Mouse (Mus musculus) hematopoietic stem cell, adult 5-6 weeks (primary cell): ENCODE results near the gene Sgip1. TPM values are rescaled to one million over a fixed set of nuclear protein-coding genes. Genes with fewer than 3 reads are reported as not detected.

Experiments used
- ATAC-seq, 2 experiments: fragments of 125-278 bp in 1 of 2; replicated peaks in 1 of 2; 2 replicates each; pipeline ENCODE4 v1.8.0; 2016 to 2017; ENCODE audit warnings: inconsistent platforms in 2 of 2, mild to moderate bottlenecking in 2 of 2, moderate number of reproducible peaks in 2 of 2, low read depth in 1 of 2, moderate TSS enrichment in 1 of 2; ENCODE audit not compliant: low FRiP score in 2 of 2, poor library complexity in 2 of 2, severe bottlenecking in 2 of 2, insufficient read depth in 1 of 2, low TSS enrichment in 1 of 2
- total RNA-seq: library from RNA; stranded (forward); fragments of 172-1452, 232-1000 nt; gene quantifications from 2 replicates; pipeline ENCODE4 v1.2.3, GENCODE M21; 2017

Gene Sgip1
- total RNA-seq, 1 experiment from 2014 or later: 3.2 TPM

DNA sequence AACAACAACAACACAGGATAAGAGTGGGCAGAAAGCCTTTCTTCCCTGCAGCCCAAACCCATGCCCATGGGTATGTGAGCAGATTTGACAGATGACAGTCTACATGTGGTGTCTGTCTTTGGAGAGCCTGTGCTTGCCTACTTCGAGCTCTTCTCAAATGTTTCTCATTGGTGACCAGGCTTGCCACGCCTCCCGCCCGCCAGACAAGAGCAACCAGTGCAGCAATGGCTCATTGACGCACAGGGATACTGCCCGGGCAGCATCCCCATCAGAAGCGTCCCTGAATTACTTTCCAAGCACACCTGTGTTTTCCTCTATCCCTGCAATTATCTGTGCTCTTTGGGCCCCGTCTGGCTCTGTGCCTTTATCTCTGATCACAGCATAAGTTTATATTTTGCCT is 72.2 kb downstream of the Sgip1 start:
- ATAC-seq: no peak

- no peak for ATAC-seq
Observed at GRCm38 (mm10) chr4:102821786-102822185, 80.7 kb downstream of the Sgip1 start.

DNA sequence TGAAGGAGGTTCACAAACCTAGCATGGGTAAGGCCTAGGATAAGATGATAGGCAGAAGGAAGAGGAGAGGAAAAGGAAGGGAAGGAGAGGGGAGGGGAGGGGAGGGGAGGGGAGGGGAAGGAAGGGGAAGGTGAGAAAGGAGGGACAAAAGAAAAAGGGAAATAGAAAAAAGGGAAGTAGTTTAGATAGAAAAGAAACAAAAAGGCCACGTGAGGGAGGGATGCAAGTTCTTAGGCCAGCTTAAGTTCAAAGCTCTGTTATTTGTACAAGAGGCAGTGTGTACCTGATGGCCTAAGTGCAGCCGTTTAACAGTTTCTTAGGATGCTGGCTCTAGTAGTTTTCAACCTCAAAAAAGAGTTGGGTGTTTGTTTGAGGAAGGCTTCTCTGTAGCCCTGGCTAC is 83.4 kb downstream of the Sgip1 start:
- ATAC-seq: no peak

DNA sequence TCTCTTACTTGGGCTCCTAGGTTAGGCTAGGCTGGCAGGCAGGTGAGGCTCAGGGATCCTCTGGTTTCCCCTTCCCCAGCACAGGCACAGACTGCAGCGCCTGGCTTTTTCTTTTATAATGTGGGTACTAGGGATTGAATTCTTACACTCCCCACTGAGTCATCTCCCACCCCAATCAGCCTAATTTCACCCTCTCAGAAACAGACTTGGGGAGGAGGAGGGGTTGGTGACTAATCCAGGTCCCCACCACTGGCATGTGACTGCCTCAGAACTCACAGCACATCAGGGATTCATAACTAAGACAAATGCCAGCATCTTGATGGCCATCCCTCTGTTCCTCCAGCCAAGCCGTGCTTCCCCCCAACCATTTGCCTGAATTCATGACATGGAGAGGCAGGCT is 85.1 kb downstream of the Sgip1 start:
- no peak for ATAC-seq

GRCm38 (mm10) chr4:102828518-102828917 is 87.4 kb downstream of the Sgip1 start:
- no peak for ATAC-seq

GRCm38 (mm10) chr4:102833191-102833590 is 92.1 kb downstream of the Sgip1 start:
- ATAC-seq: no peak

GRCm38 (mm10) chr4:102833726-102834125 is 92.6 kb downstream of the Sgip1 start:
- no peak for ATAC-seq

- ATAC-seq: no peak
Observed at GRCm38 (mm10) chr4:102834710-102835109, 93.6 kb downstream of the Sgip1 start.

DNA sequence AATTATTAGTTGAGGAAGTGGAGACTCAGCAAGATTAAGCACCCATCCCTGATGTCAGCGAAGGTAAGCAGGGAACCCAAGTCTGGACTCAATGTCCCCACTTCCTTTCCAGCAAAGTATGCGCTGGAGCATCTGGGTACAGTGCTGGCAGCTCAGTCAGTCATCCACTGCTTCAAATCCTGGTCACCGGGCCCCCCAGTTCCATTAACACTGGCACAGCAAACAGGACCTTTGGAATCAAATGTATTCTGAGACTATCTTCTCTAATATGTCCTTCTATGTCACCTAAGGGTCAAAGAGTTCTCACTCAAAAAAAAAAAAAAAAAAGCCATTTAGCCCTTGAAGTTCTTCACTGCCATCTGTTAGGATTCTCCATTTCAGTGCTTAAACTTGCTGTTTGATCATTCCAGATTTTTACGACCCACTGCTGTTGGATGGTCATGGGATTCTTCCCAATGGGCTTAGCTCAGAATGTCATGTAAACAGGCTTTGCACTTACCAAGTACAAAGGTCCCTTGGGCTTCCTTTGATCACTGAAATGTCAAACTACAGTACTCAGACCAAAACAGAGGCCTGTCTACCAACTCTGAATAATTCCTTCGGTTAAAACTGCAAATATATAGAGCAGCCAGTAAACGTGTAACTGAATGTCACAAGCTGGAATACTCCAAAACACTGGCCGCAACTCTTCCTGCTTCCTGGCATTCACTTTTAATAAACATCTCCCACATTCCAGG is 99.1 kb downstream of the Sgip1 start:
- no peak for ATAC-seq

DNA sequence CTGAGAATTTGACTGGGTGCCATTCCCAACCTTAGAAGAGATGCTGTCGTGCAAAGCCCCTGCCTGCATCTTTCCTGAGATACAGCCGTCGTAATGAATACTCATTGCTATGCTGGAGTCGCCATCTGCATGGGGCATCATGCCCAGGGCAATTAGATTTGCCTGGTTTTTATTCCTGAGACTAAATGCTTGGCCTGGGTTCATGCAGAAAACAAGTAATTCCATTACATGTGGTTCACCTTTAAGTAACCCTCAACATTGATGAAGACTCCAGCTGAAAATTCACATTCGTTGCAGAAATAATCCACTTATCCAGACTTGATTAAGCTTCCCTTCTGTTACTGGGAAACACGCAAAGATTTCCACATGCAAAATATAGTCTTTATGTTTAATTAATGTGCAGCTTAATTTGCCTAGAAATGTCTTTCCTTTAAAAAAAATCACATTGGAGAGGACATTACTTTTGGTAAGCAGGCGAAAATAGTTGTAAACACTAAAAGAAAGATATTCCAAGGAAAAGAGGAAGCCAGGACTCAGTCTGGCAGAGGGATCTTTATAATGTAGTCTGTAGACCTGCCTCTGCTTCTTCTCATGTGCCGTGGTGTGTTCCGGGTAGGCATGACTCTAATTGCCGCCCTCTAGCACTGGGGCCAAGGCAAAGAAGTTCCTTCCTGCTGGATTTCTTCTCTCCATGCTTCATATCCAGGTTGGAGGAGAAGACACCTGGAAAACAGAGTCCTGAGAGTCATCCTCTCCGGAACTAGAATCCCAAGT is 100.0 kb downstream of the Sgip1 start:
- ATAC-seq: no peak

DNA sequence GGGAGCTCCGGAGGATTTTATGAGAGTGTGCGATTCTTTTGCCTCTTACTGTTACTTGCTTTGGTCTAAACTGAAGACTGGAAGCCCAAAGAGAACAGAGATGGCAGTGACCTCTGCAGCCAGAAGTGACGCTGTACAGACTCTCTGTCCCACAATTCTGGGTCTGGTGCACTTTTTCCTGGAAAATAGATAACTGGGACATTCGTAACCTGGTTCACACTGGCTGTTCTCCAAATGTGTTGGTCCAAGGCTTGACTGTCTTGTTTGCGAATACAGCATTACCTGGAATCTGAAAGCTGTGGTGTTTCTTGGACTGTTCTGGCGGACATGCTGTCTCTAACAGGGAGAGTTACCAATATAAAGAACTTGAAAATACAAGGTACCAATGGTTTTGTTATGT is 109.4 kb downstream of the Sgip1 start:
- no peak for ATAC-seq

GRCm38 (mm10) chr4:102851161-102851560 is 110.1 kb downstream of the Sgip1 start:
- no peak for ATAC-seq

GRCm38 (mm10) chr4:102852290-102852689 is 111.2 kb downstream of the Sgip1 start:
- ATAC-seq: no peak

GRCm38 (mm10) chr4:102852808-102853207 is 111.7 kb downstream of the Sgip1 start:
- no peak for ATAC-seq

- no peak for ATAC-seq
Observed at GRCm38 (mm10) chr4:102853330-102854022, 112.4 kb downstream of the Sgip1 start.

DNA sequence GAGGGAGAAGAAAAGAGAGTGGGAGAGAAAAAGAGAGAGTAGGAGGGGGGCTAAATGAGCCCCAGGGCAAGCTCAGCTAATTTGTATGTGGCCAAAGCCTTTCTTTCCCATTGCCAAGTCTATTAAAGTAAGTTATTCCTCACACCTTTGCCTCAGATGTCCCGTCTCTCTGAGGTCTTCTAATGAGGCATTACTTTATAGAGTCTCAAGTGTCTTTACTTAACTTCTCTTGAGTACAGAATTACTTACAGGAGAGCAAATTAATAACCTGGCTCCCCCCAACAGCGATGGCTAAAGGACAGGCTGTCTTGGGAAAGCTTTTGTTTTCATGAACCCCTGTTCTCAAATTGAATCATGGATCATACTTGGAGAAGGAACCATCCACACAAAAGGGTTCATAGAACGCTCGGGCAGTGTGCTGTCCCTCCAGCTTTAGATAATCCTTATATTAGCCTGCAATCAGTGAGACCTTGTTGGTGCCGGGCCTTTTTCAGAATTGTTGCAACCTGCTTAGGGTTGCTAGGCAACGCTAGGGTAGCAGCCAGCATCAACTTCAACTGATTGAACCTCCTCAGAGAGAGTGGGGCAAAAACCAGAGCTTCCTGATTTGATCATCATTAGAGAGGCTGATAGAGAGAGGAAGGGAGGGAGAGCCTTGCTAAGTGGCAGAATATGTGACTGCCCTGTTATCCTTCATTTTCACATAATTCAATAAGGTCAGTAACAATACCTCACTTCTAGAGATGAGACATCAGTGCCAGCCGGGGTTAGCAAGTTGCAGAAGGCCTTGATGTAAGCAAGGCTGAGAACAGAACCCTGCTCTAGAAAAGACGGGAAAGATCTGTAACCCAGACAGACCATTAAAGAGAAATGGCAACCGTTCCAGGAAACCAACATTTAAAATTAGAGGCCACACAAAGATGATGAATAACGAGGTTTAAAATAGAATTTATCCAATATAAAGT is 114.1 kb downstream of the Sgip1 start:
- no peak for ATAC-seq

GRCm38 (mm10) chr4:102856086-102856485 is 115.0 kb downstream of the Sgip1 start:
- ATAC-seq: no peak
